Mouse (Mus musculus): Measurements from ENCODE around the gene Dhx58. TPM values are rescaled to one million over a fixed set of nuclear protein-coding genes. Genes with fewer than 3 reads are reported as not detected.

Gene Dhx58
- polyA plus RNA-seq (2015; fragmentation: Nextera tagmentation; extraction: Ambion mirVana) = 1.5 and 2.1 TPM in 2 replicates

GRCm38 (mm10) chr11:100703851-100704531 is at the start of gene Dhx58:
Dhx58 (minus strand) TSS chr11:100704271.
- H3K27ac ChIP-seq = no peak within 1 kb of the TSS
- H3K9ac ChIP-seq = no peak within 1 kb of the TSS
- ATAC-seq (replicated peaks; ENCODE audit: insufficient number of reproducible peaks, insufficient read depth, low FRiP score, low read depth) = no peak
- H3K4me2 ChIP-seq = peak within 1 kb of the TSS; percentile 44
- no peak within 1 kb of the TSS for H3K4me3 ChIP-seq
- peaks cover 21% of the 10 kb centered on the region for H3K4me1 ChIP-seq (replicated peaks)
- 65% methylated on average over 7 of the region's 7 CpGs for WGBS
- H3K9me3 ChIP-seq (replicated peaks) = no peaks in the 10 kb centered on the region
- peaks cover 41% of the 10 kb centered on the region for H3K36me3 ChIP-seq
- H3K27me3 ChIP-seq = no peaks in the 10 kb centered on the region; the same call in 1 of the 2 replicates

GRCm38 (mm10) chr11:100752294-100752693 is 48.2 kb upstream of the Dhx58 start:
- Histone ChIP-seq H3K27me3 (peaks cover 61% of the 10 kb centered on the region), H3K9ac (no peak overlapping the region), H3K4me1 (replicated peaks) (0 out of 2 replicates have a peak, but pooled peaks cover 3% of the 10 kb centered on the region), H3K36me3 (no peaks in the 10 kb centered on the region), H3K4me2 (no peak overlapping the region), H3K4me3 (no peak overlapping the region), H3K27ac (no peak overlapping the region), H3K9me3 (replicated peaks) (no peaks in the 10 kb centered on the region)
- no peak for ATAC-seq (replicated peaks; ENCODE audit: insufficient number of reproducible peaks, insufficient read depth, low FRiP score, low read depth)
- 33% methylated on average over 10 of the region's 10 CpGs for WGBS

- no peak overlapping the region for H3K4me2 ChIP-seq
- H3K27me3 ChIP-seq = peaks cover 65% of the 10 kb centered on the region
- ATAC-seq (replicated peaks; ENCODE audit: insufficient number of reproducible peaks, insufficient read depth, low FRiP score, low read depth) = no peak
- WGBS = 84% methylated on average over 16 of the region's 16 CpGs
- H3K4me1 ChIP-seq (replicated peaks) = 0 out of 2 replicates have a peak, but pooled peaks cover 3% of the 10 kb centered on the region
- H3K27ac ChIP-seq = no peak overlapping the region
- H3K4me3 ChIP-seq = no peak overlapping the region
- H3K9ac ChIP-seq = no peak overlapping the region
- no peaks in the 10 kb centered on the region for H3K9me3 ChIP-seq (replicated peaks)
- no peaks in the 10 kb centered on the region for H3K36me3 ChIP-seq
Observed at GRCm38 (mm10) chr11:100750127-100750526, 46.1 kb upstream of the Dhx58 start.

GRCm38 (mm10) chr11:100749469-100749868 is 45.4 kb upstream of the Dhx58 start:
- 31% methylated on average over 25 of the region's 25 CpGs for WGBS
- H3K4me2 ChIP-seq = no peak overlapping the region
- H3K9ac ChIP-seq = no peak overlapping the region
- H3K36me3 ChIP-seq = no peaks in the 10 kb centered on the region
- no peak overlapping the region for H3K4me3 ChIP-seq
- no peak for ATAC-seq (replicated peaks; ENCODE audit: insufficient number of reproducible peaks, insufficient read depth, low FRiP score, low read depth)
- no peaks in the 10 kb centered on the region for H3K9me3 ChIP-seq (replicated peaks)
- peaks cover 65% of the 10 kb centered on the region for H3K27me3 ChIP-seq
- H3K4me1 ChIP-seq (replicated peaks) = 0 out of 2 replicates have a peak, but pooled peaks cover 3% of the 10 kb centered on the region
- H3K27ac ChIP-seq = no peak overlapping the region

- WGBS = 64% methylated on average over 4 of the region's 4 CpGs
- Histone ChIP-seq H3K4me3 (no peak overlapping the region), H3K9me3 (replicated peaks) (no peaks in the 10 kb centered on the region), H3K27ac (no peak overlapping the region), H3K4me2 (no peak overlapping the region), H3K9ac (no peak overlapping the region), H3K36me3 (no peaks in the 10 kb centered on the region), H3K27me3 (peaks cover 65% of the 10 kb centered on the region), H3K4me1 (replicated peaks) (0 out of 2 replicates have a peak, but pooled peaks cover 3% of the 10 kb centered on the region)
- no peak for ATAC-seq (replicated peaks; ENCODE audit: insufficient number of reproducible peaks, insufficient read depth, low FRiP score, low read depth)
Observed at GRCm38 (mm10) chr11:100748620-100749019, 44.5 kb upstream of the Dhx58 start.

GRCm38 (mm10) chr11:100747114-100747513 is 43.0 kb upstream of the Dhx58 start:
- H3K27ac ChIP-seq = no peak overlapping the region
- H3K36me3 ChIP-seq = no peaks in the 10 kb centered on the region
- no peak overlapping the region for H3K4me3 ChIP-seq
- H3K9ac ChIP-seq = no peak overlapping the region
- no peak for ATAC-seq (replicated peaks; ENCODE audit: insufficient number of reproducible peaks, insufficient read depth, low FRiP score, low read depth)
- 0 out of 2 replicates have a peak, but pooled peaks cover 3% of the 10 kb centered on the region for H3K4me1 ChIP-seq (replicated peaks)
- no peaks in the 10 kb centered on the region for H3K9me3 ChIP-seq (replicated peaks)
- H3K27me3 ChIP-seq = peaks cover 54% of the 10 kb centered on the region
- 66% methylated on average over 5 of the region's 5 CpGs for WGBS
- no peak overlapping the region for H3K4me2 ChIP-seq

GRCm38 (mm10) chr11:100746546-100746945 is 42.5 kb upstream of the Dhx58 start:
- Histone ChIP-seq H3K9me3 (replicated peaks) (no peaks in the 10 kb centered on the region), H3K9ac (no peak overlapping the region), H3K27ac (no peak overlapping the region), H3K4me2 (no peak overlapping the region), H3K27me3 (peaks cover 50% of the 10 kb centered on the region), H3K4me1 (replicated peaks) (0 out of 2 replicates have a peak, but pooled peaks cover 3% of the 10 kb centered on the region), H3K36me3 (no peaks in the 10 kb centered on the region), H3K4me3 (no peak overlapping the region)
- 75% methylated on average over 10 of the region's 10 CpGs for WGBS
- ATAC-seq (replicated peaks; ENCODE audit: insufficient number of reproducible peaks, insufficient read depth, low FRiP score, low read depth) = no peak

- Histone ChIP-seq H3K27me3 (peaks cover 48% of the 10 kb centered on the region), H3K4me2 (no peak overlapping the region), H3K4me3 (no peak overlapping the region), H3K9me3 (replicated peaks) (no peaks in the 10 kb centered on the region), H3K4me1 (replicated peaks) (0 out of 2 replicates have a peak, but pooled peaks cover 3% of the 10 kb centered on the region), H3K36me3 (no peaks in the 10 kb centered on the region), H3K9ac (0 out of 2 replicates have a peak overlapping the region, but pooled peaks have one; percentile 10), H3K27ac (no peak overlapping the region)
- no peak for ATAC-seq (replicated peaks; ENCODE audit: insufficient number of reproducible peaks, insufficient read depth, low FRiP score, low read depth)
- WGBS = 12% methylated on average over 6 of the region's 6 CpGs
Observed at GRCm38 (mm10) chr11:100745085-100745484, 41.0 kb upstream of the Dhx58 start.

- no peaks in the 10 kb centered on the region for H3K36me3 ChIP-seq
- H3K27ac ChIP-seq = no peak overlapping the region
- no peak overlapping the region for H3K9ac ChIP-seq
- no peak overlapping the region for H3K4me3 ChIP-seq
- H3K9me3 ChIP-seq (replicated peaks) = no peaks in the 10 kb centered on the region
- peaks cover 14% of the 10 kb centered on the region for H3K27me3 ChIP-seq
- WGBS = 75% methylated on average over 6 of the region's 6 CpGs
- no peak overlapping the region for H3K4me2 ChIP-seq
- no peak for ATAC-seq (replicated peaks; ENCODE audit: insufficient number of reproducible peaks, insufficient read depth, low FRiP score, low read depth)
- peaks cover 16% of the 10 kb centered on the region for H3K4me1 ChIP-seq (replicated peaks)
Observed at GRCm38 (mm10) chr11:100741348-100741747, 37.3 kb upstream of the Dhx58 start.

GRCm38 (mm10) chr11:100738749-100739148 is 34.7 kb upstream of the Dhx58 start:
- Histone ChIP-seq H3K9ac (peak overlapping the region; percentile 49), H3K4me3 (peak overlapping the region; percentile 98), H3K27ac (peak overlapping the region; percentile 78; the same call in 1 of the 2 replicates), H3K36me3 (no peaks in the 10 kb centered on the region), H3K27me3 (0 out of 2 replicates have a peak, but pooled peaks cover 5% of the 10 kb centered on the region), H3K4me1 (replicated peaks) (peaks cover 29% of the 10 kb centered on the region), H3K9me3 (replicated peaks) (no peaks in the 10 kb centered on the region), H3K4me2 (peak overlapping the region; percentile 75)
- ATAC-seq (replicated peaks; ENCODE audit: insufficient number of reproducible peaks, insufficient read depth, low FRiP score, low read depth) = no peak
- WGBS = 14% methylated on average over 5 of the region's 5 CpGs

- peak within 1 kb of the TSS; percentile 98 for H3K4me3 ChIP-seq
- peak within 1 kb of the TSS; percentile 97 for H3K9ac ChIP-seq
- H3K27ac ChIP-seq = peak within 1 kb of the TSS; percentile 78
- under 1% methylated on average over 39 of the region's 39 CpGs for WGBS
- ATAC-seq (replicated peaks; ENCODE audit: insufficient number of reproducible peaks, insufficient read depth, low FRiP score, low read depth) = peak; percentile 100
- peaks cover 29% of the 10 kb centered on the region for H3K4me1 ChIP-seq (replicated peaks)
- 0 out of 2 replicates have a peak, but pooled peaks cover 5% of the 10 kb centered on the region for H3K27me3 ChIP-seq
- no peaks in the 10 kb centered on the region for H3K9me3 ChIP-seq (replicated peaks)
- no peaks in the 10 kb centered on the region for H3K36me3 ChIP-seq
- peak within 1 kb of the TSS; percentile 86 for H3K4me2 ChIP-seq
Observed at GRCm38 (mm10) chr11:100738066-100738604, 34.1 kb upstream of the Dhx58 start, which contains the start of gene Rab5c. Rab5c (minus strand) TSS chr11:100738215.

All from heart, embryonic 15.5 days (tissue).